Mouse (Mus musculus) erythroblast, embryonic 14.5 days (primary cell): ENCODE data around the gene Hdac7.

Experiments used
- GATA1 ChIP-seq: IDR thresholded peaks from 2 replicates; pipeline ENCODE4 v1.6.1; 2012; ENCODE audit warnings: low read length, inconsistent platforms, mixed read lengths
- TAL1 ChIP-seq: IDR thresholded peaks from 3 replicates; pipeline ENCODE4 v1.6.1; 2012; ENCODE audit warnings: low read length, inconsistent platforms, mixed read lengths

GRCm38 (mm10) chr15:97846121-97846882 is 2.0 kb upstream of the Hdac7 start:
- TF ChIP-seq TAL1, result no peak
- TF ChIP-seq GATA1, result no peak
